Mouse (Mus musculus): ENCODE results near the gene Gm14444.
"Not testable (repeated sequence)": the region's sequence is repeated elsewhere in the genome, so short reads cannot be mapped to it uniquely, and the experiment has no call there.

Gene Gm14444

DNA sequence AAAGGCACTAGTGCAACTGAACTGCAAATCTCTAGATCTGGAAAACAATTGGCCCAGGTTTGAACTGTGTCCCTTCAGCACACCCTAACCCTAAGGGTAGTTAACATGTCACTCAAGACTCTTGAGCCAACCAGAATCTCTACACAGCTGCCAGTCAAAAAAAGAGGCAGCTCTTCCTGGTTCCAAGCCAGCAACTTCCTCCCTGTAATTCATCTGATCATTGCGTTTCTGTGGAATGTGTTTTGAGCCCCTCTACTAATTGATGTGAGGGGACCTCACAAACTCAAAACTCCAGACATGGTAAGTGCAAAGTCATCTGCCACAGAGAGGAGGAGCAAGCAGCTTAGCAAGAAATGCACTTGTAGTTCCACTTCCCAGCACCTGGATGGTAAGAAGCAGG is at the start of gene Gm14444:
Gene Gm14444 (plus strand): TSS at position 220 of the 400 bp plus-strand sequence.
- DNase-seq = not testable (repeated sequence)

DNA sequence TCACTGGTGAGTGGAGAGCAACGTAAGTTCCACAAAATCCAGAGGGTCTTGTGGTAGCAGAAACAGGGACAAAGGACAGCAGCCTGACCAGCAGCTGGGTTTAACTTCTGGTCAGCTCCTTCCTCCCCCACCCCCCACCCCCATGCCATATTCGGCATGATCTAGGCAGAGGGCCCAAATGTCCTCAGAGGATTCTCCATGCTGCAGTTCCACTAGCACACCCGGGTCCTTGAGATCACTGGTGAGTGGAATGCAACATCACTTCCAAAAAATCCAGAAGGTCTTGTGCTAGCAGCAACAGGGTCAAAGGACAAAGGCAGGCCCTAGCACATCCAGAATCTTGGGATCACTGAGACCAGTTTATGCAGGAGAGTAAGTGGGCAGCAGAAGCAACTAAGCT is 44.6 kb upstream of the Gm14444 start:
- DNase-seq = not testable (repeated sequence)

DNA sequence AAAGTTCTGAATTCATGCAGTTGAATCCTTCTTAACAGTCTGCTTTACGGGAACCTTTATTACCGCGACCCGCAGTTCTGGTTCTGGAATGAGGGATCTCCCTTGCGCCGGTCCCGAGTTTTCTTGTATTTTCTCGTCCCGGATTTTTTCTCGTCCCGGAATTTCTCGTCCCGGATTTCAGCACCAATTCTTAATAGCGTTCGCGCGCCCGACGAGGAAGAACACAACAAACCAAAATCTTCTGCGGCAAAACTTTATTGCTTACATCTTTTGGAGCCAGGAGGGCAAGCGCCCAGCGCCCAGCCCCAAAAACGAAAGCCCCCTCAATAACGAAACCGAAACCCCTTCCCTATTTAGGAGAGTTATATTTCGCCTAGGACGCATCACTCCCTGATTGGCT is 34.2 kb downstream of the Gm14444 start:
- DNase-seq = not testable (repeated sequence)

DNA sequence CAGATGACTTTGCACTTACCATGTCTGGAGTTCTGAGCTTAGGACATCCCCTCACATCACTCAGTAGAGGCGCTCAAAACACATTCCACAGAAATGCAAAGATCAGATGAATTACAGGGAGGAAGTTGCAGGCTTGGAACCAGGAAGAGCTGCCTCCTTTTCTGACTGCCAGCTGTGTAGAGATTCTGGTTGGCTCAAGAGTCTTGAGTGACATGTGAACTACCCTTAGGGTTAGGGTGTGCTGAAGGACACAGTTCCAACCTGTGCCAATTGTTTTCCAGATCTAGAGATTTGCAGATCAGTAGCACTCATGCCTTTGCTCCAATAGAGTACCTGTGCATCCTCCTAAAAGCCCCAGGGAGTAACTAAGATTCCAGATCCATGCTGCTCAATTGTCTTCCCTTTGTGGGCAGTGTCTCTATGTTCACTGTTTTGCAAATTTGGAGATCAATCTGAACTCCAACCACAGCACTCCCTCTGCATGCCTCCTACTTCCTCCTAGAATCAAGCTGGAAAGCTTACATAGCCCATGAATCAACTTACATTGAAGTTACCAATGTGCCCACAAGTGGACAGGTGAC is 57.7 kb downstream of the Gm14444 start, which contains the start of gene Gm14393:
Gene Gm14393 (minus strand): TSS at position 101 of the 581 bp plus-strand sequence.
- DNase-seq = not testable (repeated sequence)

Measured in cerebellum, postnatal 36 days (tissue).